Mouse (Mus musculus) cortical plate, adult 2 months (tissue): Measurements from ENCODE around the gene Gm5286.
"Not testable (repeated sequence)": the region's sequence is repeated elsewhere in the genome, so short reads cannot be mapped to it uniquely, and the experiment has no call there.

ENCODE experiments used
- CTCF ChIP-seq: fragments of 200-500 bp; IDR thresholded peaks from 2 replicates; pipeline ENCODE4 v1.5.1; 2011; ENCODE audit warnings: mild to moderate bottlenecking, control low read depth, low read length; ENCODE audit not compliant: insufficient read depth; ENCODE audit errors: extremely low read depth
- POLR2A ChIP-seq: fragments of 200-500 bp; IDR thresholded peaks from 2 replicates; pipeline ENCODE4 v1.6.1; 2011; ENCODE audit warnings: mild to moderate bottlenecking, low read length, control low read depth; ENCODE audit not compliant: insufficient read depth; ENCODE audit errors: extremely low read depth

GRCm38 (mm10) chr3:94196414-94196813, at the start of gene Gm5286:
- not testable (repeated sequence) for TF ChIP-seq POLR2A, CTCF
